Mouse (Mus musculus) intestine, embryonic 15.5 days (tissue): Measurements from ENCODE around the gene Cyp4f37. TPM values are rescaled to one million over a fixed set of nuclear protein-coding genes. Genes with fewer than 3 reads are reported as not detected.
"Not testable (repeated sequence)": the region's sequence is repeated elsewhere in the genome, so short reads cannot be mapped to it uniquely, and the experiment has no call there.

ENCODE experiments used
- ATAC-seq: fragments of 200-750 bp; cut with Nextera tagmentation; 2 replicates; pipeline ENCODE4 v1.8.0; 2017; ENCODE audit warnings: moderate TSS enrichment, moderate library complexity
- H3K27ac ChIP-seq: fragments of 300-500 bp; sonication (generic); 2 replicates; pipeline ENCODE4 v1.5.1; 2015; ENCODE audit warnings: mild to moderate bottlenecking, inconsistent platforms
- H3K27me3 ChIP-seq: fragments of 300-500 bp; sonication (generic); replicated peaks from 2 replicates; pipeline ENCODE4 v1.6.1; 2015; ENCODE audit warnings: inconsistent platforms
- H3K36me3 ChIP-seq: fragments of 300-500 bp; sonication (generic); 2 replicates; pipeline ENCODE4 v1.6.1; 2015; ENCODE audit warnings: inconsistent platforms
- H3K4me1 ChIP-seq: fragments of 300-500 bp; sonication (generic); replicated peaks from 2 replicates; pipeline ENCODE4 v1.6.1; 2015; ENCODE audit warnings: inconsistent platforms
- H3K4me2 ChIP-seq: fragments of 300-500 bp; sonication (generic); replicated peaks from 2 replicates; pipeline ENCODE4 v1.6.1; 2015; ENCODE audit warnings: mild to moderate bottlenecking, inconsistent platforms
- H3K4me3 ChIP-seq: fragments of 300-500 bp; sonication (generic); replicated peaks from 2 replicates; pipeline ENCODE4 v1.5.1; 2015; ENCODE audit warnings: inconsistent platforms
- H3K9ac ChIP-seq: fragments of 300-500 bp; sonication (generic); 2 replicates; pipeline ENCODE4 v1.6.1; 2015; ENCODE audit warnings: inconsistent platforms
- H3K9me3 ChIP-seq: fragments of 300-500 bp; sonication (generic); 2 replicates; pipeline ENCODE4 v1.6.1; 2016; ENCODE audit warnings: inconsistent platforms
- WGBS: fragments of 180-500 bp; shearing (Covaris S2); methylation state at CpG from one replicate; pipeline ENCODE4 v1.1.7; 2015; 5-methylcytosine and 5-hydroxymethylcytosine counted together
- polyA plus RNA-seq: library from polyadenylated mRNA; unstranded; fragments of >200 nt; fragmentation: Nextera tagmentation; extraction: Ambion mirVana; gene quantifications from 2 replicates; pipeline ENCODE4 v1.2.1, GENCODE M21; 2015

Cyp4f37 gene
- not detected in 2 replicates for polyA plus RNA-seq

DNA sequence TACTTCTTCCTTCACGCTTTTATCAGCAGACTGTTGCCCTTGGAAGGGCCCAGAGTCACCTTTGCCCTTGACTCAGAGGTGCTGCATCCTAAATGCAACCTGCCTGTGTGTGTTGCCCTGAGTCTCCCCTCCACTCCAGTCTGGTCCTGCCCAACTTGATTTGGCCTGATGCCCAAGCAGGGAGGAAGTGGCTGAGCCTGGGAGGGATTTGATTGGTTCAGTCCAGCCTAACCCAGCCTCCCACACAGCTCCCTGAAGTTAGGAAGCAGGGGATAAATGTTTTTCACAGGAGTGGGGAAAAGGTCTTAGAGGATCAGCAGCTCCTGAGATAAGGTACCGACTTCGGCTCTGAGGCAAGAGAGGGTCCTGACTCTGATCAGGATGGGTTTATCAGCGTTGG, at the start of gene Cyp4f37:
Gene Cyp4f37 (plus strand): TSS at position 292 of the 400 bp plus-strand sequence.
- 0 out of 2 replicates have a peak, but pooled peaks have one; percentile 36 for ATAC-seq
- not testable (repeated sequence) for H3K4me2 ChIP-seq, H3K9me3 ChIP-seq, H3K4me1 ChIP-seq, H3K4me3 ChIP-seq, H3K27me3 ChIP-seq, H3K36me3 ChIP-seq, H3K9ac ChIP-seq, H3K27ac ChIP-seq
- 68% methylated on average over 4 of the region's 4 CpGs for WGBS

GRCm38 (mm10) chr17:32573286-32573685, 47.8 kb upstream of the Cyp4f37 start:
- WGBS = 66% methylated on average over 2 of the region's 2 CpGs
- H3K36me3 ChIP-seq, H3K4me1 ChIP-seq, ATAC-seq, H3K27ac ChIP-seq, H3K9ac ChIP-seq, H3K4me3 ChIP-seq, H3K27me3 ChIP-seq, H3K4me2 ChIP-seq, H3K9me3 ChIP-seq: not testable (repeated sequence)

GRCm38 (mm10) chr17:32577496-32578186, 43.5 kb upstream of the Cyp4f37 start:
- Histone ChIP-seq H3K9ac (no peak overlapping the region), H3K4me1 (no peaks in the 10 kb centered on the region), H3K27me3 (no peaks in the 10 kb centered on the region), H3K27ac (peak overlapping the region; percentile 44; the same call in 1 of the 2 replicates), H3K9me3 (no peaks in the 10 kb centered on the region), H3K4me3 (no peak overlapping the region), H3K36me3 (no peaks in the 10 kb centered on the region), H3K4me2 (peak overlapping the region; percentile 9; the same call in 1 of the 2 replicates)
- 35% methylated on average over 7 of the region's 7 CpGs for WGBS
- ATAC-seq = peak; percentile 94

- ATAC-seq = no peak
- WGBS = 90% methylated on average over 18 of the region's 18 CpGs
- Histone ChIP-seq H3K27me3 (no peaks in the 10 kb centered on the region), H3K4me1 (no peaks in the 10 kb centered on the region), H3K9me3 (no peaks in the 10 kb centered on the region), H3K4me2 (no peak overlapping the region), H3K4me3 (no peak overlapping the region), H3K27ac (no peak overlapping the region), H3K36me3 (no peaks in the 10 kb centered on the region), H3K9ac (no peak overlapping the region)
Observed at GRCm38 (mm10) chr17:32596494-32596893, 24.6 kb upstream of the Cyp4f37 start.

- 63% methylated on average over 1 of the region's 1 CpGs for WGBS
- Histone ChIP-seq H3K4me3 (no peak overlapping the region), H3K9me3 (no peaks in the 10 kb centered on the region), H3K4me2 (no peak overlapping the region), H3K4me1 (no peaks in the 10 kb centered on the region), H3K27ac (no peak overlapping the region), H3K9ac (no peak overlapping the region), H3K36me3 (no peaks in the 10 kb centered on the region), H3K27me3 (no peaks in the 10 kb centered on the region)
- ATAC-seq = no peak
Observed at GRCm38 (mm10) chr17:32608055-32608454, 13.1 kb upstream of the Cyp4f37 start.

- not testable (repeated sequence) for H3K4me2 ChIP-seq, H3K36me3 ChIP-seq, H3K9me3 ChIP-seq, ATAC-seq, H3K27ac ChIP-seq, H3K27me3 ChIP-seq, H3K4me1 ChIP-seq, H3K4me3 ChIP-seq, H3K9ac ChIP-seq
- WGBS = 89% methylated on average over 3 of the region's 3 CpGs
Observed at GRCm38 (mm10) chr17:32610231-32610630, 10.9 kb upstream of the Cyp4f37 start.

- H3K27me3 ChIP-seq = no peaks in the 10 kb centered on the region
- no peak overlapping the region for H3K4me3 ChIP-seq
- no peak overlapping the region for H3K9ac ChIP-seq
- no peak for ATAC-seq
- no peaks in the 10 kb centered on the region for H3K36me3 ChIP-seq
- no peak overlapping the region for H3K4me2 ChIP-seq
- H3K27ac ChIP-seq = no peak overlapping the region
- WGBS = 91% methylated on average over 3 of the region's 3 CpGs
- no peaks in the 10 kb centered on the region for H3K9me3 ChIP-seq
- no peaks in the 10 kb centered on the region for H3K4me1 ChIP-seq
Observed at GRCm38 (mm10) chr17:32610896-32611295, 10.2 kb upstream of the Cyp4f37 start.

DNA sequence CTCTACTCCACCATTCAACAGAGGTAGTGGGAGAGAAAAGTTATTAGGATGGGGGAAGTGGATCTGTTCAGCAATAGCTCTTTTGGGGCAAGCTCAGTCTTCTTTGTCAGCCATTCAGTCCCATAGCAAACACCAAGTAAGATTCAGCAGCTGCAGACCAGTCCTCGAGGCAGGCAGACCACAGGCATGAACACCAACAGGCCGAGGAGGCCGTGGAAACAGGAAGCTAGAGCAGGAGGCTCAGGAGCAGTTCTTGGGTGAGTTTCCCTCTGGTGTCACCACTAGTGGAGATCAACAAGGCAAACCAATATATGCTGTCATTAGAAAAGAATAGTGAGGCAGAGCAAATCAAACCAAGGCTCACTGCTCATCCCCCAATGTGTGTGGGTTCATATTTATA, 8.7 kb upstream of the Cyp4f37 start:
- H3K9me3 ChIP-seq = no peaks in the 10 kb centered on the region
- H3K36me3 ChIP-seq = no peaks in the 10 kb centered on the region
- H3K4me1 ChIP-seq = no peaks in the 10 kb centered on the region
- 77% methylated on average over 3 of the region's 3 CpGs for WGBS
- H3K4me3 ChIP-seq = no peak overlapping the region
- no peaks in the 10 kb centered on the region for H3K27me3 ChIP-seq
- no peak overlapping the region for H3K9ac ChIP-seq
- H3K4me2 ChIP-seq = no peak overlapping the region
- H3K27ac ChIP-seq = no peak overlapping the region
- no peak for ATAC-seq

GRCm38 (mm10) chr17:32617252-32617651, 3.9 kb upstream of the Cyp4f37 start:
- H3K9ac ChIP-seq = no peak overlapping the region
- H3K27ac ChIP-seq = no peak overlapping the region
- ATAC-seq = no peak
- no peaks in the 10 kb centered on the region for H3K4me1 ChIP-seq
- no peaks in the 10 kb centered on the region for H3K36me3 ChIP-seq
- H3K4me2 ChIP-seq = no peak overlapping the region
- H3K27me3 ChIP-seq = no peaks in the 10 kb centered on the region
- 70% methylated on average over 1 of the region's 1 CpGs for WGBS
- no peaks in the 10 kb centered on the region for H3K9me3 ChIP-seq
- H3K4me3 ChIP-seq = no peak overlapping the region

GRCm38 (mm10) chr17:32629726-32630125, 8.6 kb downstream of the Cyp4f37 start:
- not testable (repeated sequence) for ATAC-seq, H3K27ac ChIP-seq, H3K9ac ChIP-seq, H3K4me3 ChIP-seq, H3K4me1 ChIP-seq, H3K27me3 ChIP-seq, H3K9me3 ChIP-seq, H3K4me2 ChIP-seq, H3K36me3 ChIP-seq
- 85% methylated on average over 7 of the region's 7 CpGs for WGBS

GRCm38 (mm10) chr17:32631936-32632335, 10.8 kb downstream of the Cyp4f37 start:
- ATAC-seq = no peak
- WGBS = 72% methylated on average over 3 of the region's 3 CpGs

GRCm38 (mm10) chr17:32634242-32634971, 13.3 kb downstream of the Cyp4f37 start:
- not testable (repeated sequence) for ATAC-seq, H3K36me3 ChIP-seq, H3K27ac ChIP-seq, H3K4me1 ChIP-seq, H3K9me3 ChIP-seq, H3K27me3 ChIP-seq
- WGBS = 85% methylated on average over 9 of the region's 9 CpGs
- H3K4me2 ChIP-seq = peak overlapping the region; percentile 71
- H3K9ac ChIP-seq = peak overlapping the region; percentile 17; the same call in 1 of the 2 replicates
- H3K4me3 ChIP-seq = peak overlapping the region; percentile 35

More at GRCm38 (mm10) chr17:32631936-32632335, 10.8 kb downstream of the Cyp4f37 start:
- Histone ChIP-seq H3K9me3 (no peaks in the 10 kb centered on the region), H3K4me2 (no peak overlapping the region), H3K27me3 (no peaks in the 10 kb centered on the region), H3K4me1 (0 out of 2 replicates have a peak, but pooled peaks cover 3% of the 10 kb centered on the region), H3K4me3 (no peak overlapping the region), H3K36me3 (no peaks in the 10 kb centered on the region), H3K9ac (no peak overlapping the region), H3K27ac (no peak overlapping the region)
